20 mouse cellular contexts compared by ENCODE assay signal in genomic region chr4:45970048-45970560, GRCm38 (mm10). TPM values are rescaled to one million over a fixed set of nuclear protein-coding genes. Genes with fewer than 3 reads are reported as not detected.
DNase-seq lines count a peak whose midpoint lies in the region; ATAC-seq and TF ChIP-seq lines count a peak whose summit lies in the region.
"Had no signal": no experiment of that assay in that cellular context is flagged by ENCODE, and none has a peak within 500 bp of the region (broad histone marks: within the 10 kb centered on the region; RNA-seq: fewer than 3 reads in every experiment).

No protein-coding gene starts in this region.

- no peak for TF ChIP-seq CTCF in liver, adult 2 months (IDR thresholded peaks at IDR 0.05; ENCODE audit: low read depth, low read length)
- TF ChIP-seq CTCF in stomach, postnatal 0 days (IDR thresholded peaks at IDR 0.05; ENCODE audit: low read depth), result no peak

- TF ChIP-seq POLR2A in liver, adult 2 months (IDR thresholded peaks at IDR 0.05; ENCODE audit: extremely low read depth, insufficient read depth, low read length), result no peak

- peak overlapping the region; percentile 37 for H3K27ac ChIP-seq in heart, embryonic 15.5 days
- H3K27ac ChIP-seq in heart, embryonic 10.5 days, result no peak overlapping the region
- H3K27ac ChIP-seq in liver, adult 2 months (replicated peaks; ENCODE audit: insufficient read depth, low read depth, low read length), result 0 out of 2 replicates have a peak overlapping the region, but pooled peaks have one; percentile 1
- no peak overlapping the region for H3K27ac ChIP-seq in liver, embryonic 12.5 days
- H3K27ac ChIP-seq in stomach, postnatal 0 days (replicated peaks), result no peak overlapping the region
- no peak overlapping the region for H3K27ac ChIP-seq in hindbrain, embryonic 14.5 days
- H3K27ac ChIP-seq: embryonic facial prominence, embryonic 13.5 days; forebrain, embryonic 12.5 days; hindbrain, embryonic 13.5 days had no signal

- DNase-seq in embryo, embryonic 10 days (ENCODE audit: low spot score), result peak; percentile 48
- DNase-seq in embryo, embryonic 9.5 days (ENCODE audit: extremely low spot score), result no peak
- no peak for DNase-seq in heart, embryonic 10.5 days (ENCODE audit: low spot score)
- peak; percentile 47 for DNase-seq in liver, adult 2 months (ENCODE audit: extremely low read depth, low read depth, low spot score)
- DNase-seq in stomach, postnatal 0 days (ENCODE audit: low spot score), result peak; percentile 49
- DNase-seq in hindbrain, embryonic 14.5 days (ENCODE audit: low spot score), result no peak
- DNase-seq: adrenal gland, adult 2 months; adrenal gland, postnatal 25 days; cerebellum, adult 2 months; cerebellum, postnatal 14 days; gastrocnemius, postnatal 10 days; heart, postnatal 36 days; kidney, adult 11 months; kidney, adult 9 months had no signal

- no peak overlapping the region for H3K9ac ChIP-seq in heart, embryonic 15.5 days
- H3K9ac ChIP-seq in liver, adult 2 months (ENCODE audit: low read depth, low read length), result no peak overlapping the region
- no peak overlapping the region for H3K9ac ChIP-seq in liver, embryonic 12.5 days
- no peak overlapping the region for H3K9ac ChIP-seq in stomach, postnatal 0 days (ENCODE audit: low read length)
- H3K9ac ChIP-seq in hindbrain, embryonic 14.5 days, result no peak overlapping the region
- H3K9ac ChIP-seq: embryonic facial prominence, embryonic 13.5 days; forebrain, embryonic 12.5 days; hindbrain, embryonic 13.5 days had no signal

- H3K27me3 ChIP-seq in heart, embryonic 15.5 days, result no peaks in the 10 kb centered on the region
- peaks cover 9% of the 10 kb centered on the region; the same call in 1 of the 2 replicates for H3K27me3 ChIP-seq in heart, embryonic 10.5 days (ENCODE audit: insufficient read depth, poor library complexity, severe bottlenecking)
- H3K27me3 ChIP-seq in liver, adult 2 months (ENCODE audit: control insufficient read depth, insufficient read depth, low read length), result no peaks in the 10 kb centered on the region
- H3K27me3 ChIP-seq in liver, embryonic 12.5 days (replicated peaks), result peaks cover 36% of the 10 kb centered on the region
- H3K27me3 ChIP-seq in stomach, postnatal 0 days (ENCODE audit: control insufficient read depth, insufficient read depth, low read length), result no peaks in the 10 kb centered on the region
- H3K27me3 ChIP-seq in hindbrain, embryonic 14.5 days (ENCODE audit: control insufficient read depth, insufficient read depth, low read length), result no peaks in the 10 kb centered on the region

- no peaks in the 10 kb centered on the region for H3K9me3 ChIP-seq in heart, embryonic 15.5 days (replicated peaks)
- no peaks in the 10 kb centered on the region for H3K9me3 ChIP-seq in heart, embryonic 10.5 days
- H3K9me3 ChIP-seq in liver, embryonic 12.5 days (replicated peaks), result no peaks in the 10 kb centered on the region
- no peaks in the 10 kb centered on the region for H3K9me3 ChIP-seq in stomach, postnatal 0 days (ENCODE audit: control insufficient read depth, low read length)
- H3K9me3 ChIP-seq in hindbrain, embryonic 14.5 days (ENCODE audit: control insufficient read depth, low read length), result no peaks in the 10 kb centered on the region
- H3K9me3 ChIP-seq: embryonic facial prominence, embryonic 13.5 days; forebrain, embryonic 12.5 days; hindbrain, embryonic 13.5 days had no signal

- no peak overlapping the region for H3K4me2 ChIP-seq in heart, embryonic 15.5 days
- H3K4me2 ChIP-seq in liver, embryonic 12.5 days, result no peak overlapping the region
- H3K4me2 ChIP-seq in stomach, postnatal 0 days (replicated peaks; ENCODE audit: low read depth), result no peak overlapping the region
- no peak overlapping the region for H3K4me2 ChIP-seq in hindbrain, embryonic 14.5 days (replicated peaks)
- H3K4me2 ChIP-seq: embryonic facial prominence, embryonic 13.5 days; forebrain, embryonic 12.5 days; hindbrain, embryonic 13.5 days had no signal

- H3K4me1 ChIP-seq in heart, embryonic 15.5 days (replicated peaks), result peaks cover 39% of the 10 kb centered on the region
- H3K4me1 ChIP-seq in heart, embryonic 10.5 days, result peaks cover 56% of the 10 kb centered on the region
- H3K4me1 ChIP-seq in liver, adult 2 months (ENCODE audit: control insufficient read depth, insufficient read depth, low read length), result peaks cover 44% of the 10 kb centered on the region
- peaks cover 23% of the 10 kb centered on the region for H3K4me1 ChIP-seq in liver, embryonic 12.5 days
- H3K4me1 ChIP-seq in stomach, postnatal 0 days (replicated peaks; ENCODE audit: control insufficient read depth, insufficient read depth), result no peaks in the 10 kb centered on the region
- peaks cover 24% of the 10 kb centered on the region for H3K4me1 ChIP-seq in hindbrain, embryonic 14.5 days (replicated peaks; ENCODE audit: control insufficient read depth, insufficient read depth, low read length)

- H3K4me3 ChIP-seq in heart, embryonic 15.5 days, result no peak overlapping the region
- H3K4me3 ChIP-seq in heart, embryonic 10.5 days, result no peak overlapping the region
- no peak overlapping the region for H3K4me3 ChIP-seq in liver, adult 2 months (ENCODE audit: insufficient read depth, low read depth, low read length)
- H3K4me3 ChIP-seq in liver, embryonic 12.5 days, result no peak overlapping the region
- no peak overlapping the region for H3K4me3 ChIP-seq in stomach, postnatal 0 days (ENCODE audit: low read depth, low read length)
- H3K4me3 ChIP-seq in hindbrain, embryonic 14.5 days (replicated peaks; ENCODE audit: low read length), result no peak overlapping the region
- H3K4me3 ChIP-seq: embryonic facial prominence, embryonic 13.5 days; forebrain, embryonic 12.5 days; hindbrain, embryonic 13.5 days had no signal

- no peak for ATAC-seq in heart, embryonic 15.5 days (replicated peaks; ENCODE audit: insufficient number of reproducible peaks, insufficient read depth, low FRiP score, low read depth)
- ATAC-seq in liver, embryonic 12.5 days, result no peak
- peak; percentile 23; the same call in 1 of the 2 replicates for ATAC-seq in stomach, postnatal 0 days (ENCODE audit: low FRiP score, low TSS enrichment)
- no peak for ATAC-seq in hindbrain, embryonic 14.5 days (ENCODE audit: low FRiP score)
- ATAC-seq: forebrain, embryonic 16.5 days had no signal

- TF ChIP-seq EP300 in stomach, postnatal 0 days (optimal IDR thresholded peaks at IDR 0.05), result no peak

- WGBS in heart, embryonic 15.5 days, result 61% methylated on average over 7 of the region's 7 CpGs
- 68% methylated on average over 7 of the region's 7 CpGs for WGBS in heart, embryonic 10.5 days
- WGBS in liver, adult 2 months, result 52% methylated on average over 7 of the region's 7 CpGs
- WGBS in liver, embryonic 12.5 days (ENCODE audit: insufficient replicate concordance), result 46% methylated on average over 7 of the region's 7 CpGs
- 44% methylated on average over 7 of the region's 7 CpGs for WGBS in stomach, postnatal 0 days
- WGBS in hindbrain, embryonic 14.5 days, result 72% methylated on average over 7 of the region's 7 CpGs

- peaks cover 11% of the 10 kb centered on the region for H3K79me2 ChIP-seq in liver, adult 2 months (ENCODE audit: control insufficient read depth, insufficient read depth, low read length)

- H3K36me3 ChIP-seq in heart, embryonic 15.5 days, result no peaks in the 10 kb centered on the region
- H3K36me3 ChIP-seq in heart, embryonic 10.5 days, result no peaks in the 10 kb centered on the region
- no peaks in the 10 kb centered on the region for H3K36me3 ChIP-seq in liver, adult 2 months (ENCODE audit: control insufficient read depth, insufficient read depth, low read length)
- H3K36me3 ChIP-seq in liver, embryonic 12.5 days, result no peaks in the 10 kb centered on the region
- H3K36me3 ChIP-seq in stomach, postnatal 0 days (ENCODE audit: control insufficient read depth, insufficient read depth, low read length), result no peaks in the 10 kb centered on the region
- no peaks in the 10 kb centered on the region for H3K36me3 ChIP-seq in hindbrain, embryonic 14.5 days (replicated peaks; ENCODE audit: control insufficient read depth, insufficient read depth)
- H3K36me3 ChIP-seq: embryonic facial prominence, embryonic 13.5 days; forebrain, embryonic 12.5 days; hindbrain, embryonic 13.5 days had no signal

RNA-seq across cellular contexts. Expression of gene Tdrd7, which starts 5.0 kb away (rescaled TPM):
- 17.0 and 17.2 TPM in 2 replicates for polyA plus RNA-seq in heart, embryonic 15.5 days (2015; fragmentation: Nextera tagmentation; extraction: Ambion mirVana)
- polyA plus RNA-seq in heart, embryonic 10.5 days (2016; fragmentation: Nextera tagmentation; extraction: Ambion mirVana), result 15.0 and 15.1 TPM in 2 replicates
- total RNA-seq in liver, adult 2 months (2014; rRNA removed), result 27.0 and 27.8 TPM in 2 replicates
- polyA plus RNA-seq in liver, adult 2 months (2012; rRNA removed), result 10.9 and 11.3 TPM in 2 replicates
- polyA plus RNA-seq in liver, embryonic 12.5 days (2016; fragmentation: Nextera tagmentation; extraction: Ambion mirVana), result 6.5 and 9.8 TPM in 2 replicates
- polyA plus RNA-seq in stomach, postnatal 0 days (2015; fragmentation: Nextera tagmentation; extraction: Ambion mirVana), result 24.9 and 25.1 TPM in 2 replicates
- polyA plus RNA-seq in hindbrain, embryonic 14.5 days (2014; fragmentation: Nextera tagmentation; extraction: Ambion mirVana), result 32.6 and 36.4 TPM in 2 replicates

Comparison
In these comparisons a context has a peak if more than half of its experiments do, and no peak if none do; other contexts are left out.
1. DNase-seq: peak in embryo, embryonic 10 days (single experiment), liver, adult 2 months (single experiment) and stomach, postnatal 0 days (single experiment); none in embryo, embryonic 9.5 days (single experiment), heart, embryonic 10.5 days (single experiment) and hindbrain, embryonic 14.5 days (single experiment).
2. H3K27ac ChIP-seq: peak in heart, embryonic 15.5 days (single experiment) and liver, adult 2 months (single experiment); none in heart, embryonic 10.5 days (single experiment), liver, embryonic 12.5 days (single experiment), stomach, postnatal 0 days (single experiment) and hindbrain, embryonic 14.5 days (single experiment).